Mouse (Mus musculus) erythroblast, embryonic 14.5 days (primary cell): ENCODE data around the gene Zfp687.

Experiments used
- GATA1 ChIP-seq: IDR thresholded peaks from 2 replicates; pipeline ENCODE4 v1.6.1; 2012; ENCODE audit warnings: low read length, inconsistent platforms, mixed read lengths
- TAL1 ChIP-seq: IDR thresholded peaks from 3 replicates; pipeline ENCODE4 v1.6.1; 2012; ENCODE audit warnings: low read length, inconsistent platforms, mixed read lengths

GRCm38 (mm10) chr3:95041625-95042024 lies 26.4 kb upstream of the Zfp687 start:
- no peak for TF ChIP-seq GATA1
- no peak for TF ChIP-seq TAL1
